Mouse (Mus musculus) mesoderm, embryonic 11.5 days (tissue): Measurements from ENCODE around the gene Alyref.

Source experiments
- DNase-seq: peaks from one replicate; pipeline ENCODE4 v3.0.0-alpha.2; 2012; ENCODE audit warnings: low read depth, low spot score

Alyref gene

DNA sequence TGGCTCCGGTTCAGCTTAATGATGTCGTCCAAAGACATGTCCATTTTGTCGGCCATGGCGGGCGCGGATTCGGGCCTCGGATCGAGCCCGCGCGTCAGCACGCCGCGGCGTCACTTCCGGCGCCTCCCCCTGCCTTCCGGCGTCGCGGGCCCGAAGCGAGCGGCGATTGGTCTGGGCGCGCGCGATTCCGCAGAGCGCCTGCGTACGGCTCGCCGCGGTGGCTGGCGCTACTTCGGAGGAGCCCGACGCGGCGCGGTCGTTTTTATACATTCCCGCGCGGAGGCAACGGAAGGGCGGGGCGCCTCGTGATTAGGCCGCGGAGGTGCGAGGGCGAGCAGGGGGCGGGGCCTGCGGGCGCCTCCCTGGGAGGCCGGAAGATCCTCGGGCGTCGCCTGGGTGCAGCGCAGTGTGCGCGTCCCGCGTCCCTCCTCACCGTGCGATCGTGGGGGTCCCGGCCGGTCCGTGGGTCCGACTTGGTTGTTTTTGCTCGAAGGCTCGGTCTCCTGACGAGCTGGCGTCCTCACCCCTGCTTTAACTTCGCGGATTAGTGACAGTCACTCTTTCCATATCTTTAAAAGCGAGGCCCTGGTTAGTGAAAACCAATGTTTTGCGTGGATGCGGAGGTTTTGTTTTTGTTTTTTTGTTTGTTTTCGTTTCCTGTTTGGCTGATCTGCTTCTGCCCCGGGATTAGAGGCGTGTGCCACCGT lies at the start of gene Alyref, which contains the start of gene Anapc11:
Gene Alyref, minus strand, starts transcription at position 83 of the 707 bp plus-strand sequence.
Gene Anapc11, plus strand, starts transcription at position 139 of the 707 bp plus-strand sequence.
- DNase-seq: peak; percentile 97

DNA sequence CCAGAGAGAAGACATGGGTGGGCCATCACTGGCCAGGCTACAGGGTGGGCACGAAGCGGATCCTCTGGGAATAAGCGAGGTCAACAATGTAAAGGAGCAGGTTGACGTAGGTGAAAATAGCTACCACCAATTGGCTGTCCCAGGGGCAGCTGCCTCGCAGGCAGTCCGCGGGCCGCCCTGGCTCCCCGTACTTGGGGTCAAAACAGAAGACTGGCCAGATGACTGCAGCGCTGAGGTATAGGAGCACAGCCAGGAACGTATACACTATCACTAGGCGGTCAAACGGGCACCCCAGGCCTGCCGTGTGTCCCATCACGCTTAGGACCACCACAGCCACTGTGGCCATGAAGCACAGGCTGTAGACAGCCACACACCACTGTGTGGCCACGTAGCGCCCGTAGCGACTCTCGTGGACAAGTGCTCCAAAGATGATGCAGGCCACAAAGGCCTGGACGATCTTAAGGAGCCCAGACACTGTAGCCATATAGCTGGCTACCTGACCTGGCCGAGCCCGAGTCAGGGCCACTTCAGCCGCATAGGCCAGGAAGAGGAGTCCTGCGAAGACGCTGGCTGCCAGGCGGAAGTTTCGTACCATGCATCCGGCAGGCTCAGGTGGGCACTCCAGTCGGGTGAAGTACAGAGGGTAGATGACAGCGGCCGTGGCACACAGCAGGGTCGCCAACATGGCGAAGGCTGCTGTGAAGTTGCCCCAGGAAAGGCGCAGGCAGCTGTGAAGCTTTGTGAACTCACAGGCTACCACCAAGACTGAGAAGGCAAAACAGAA lies 49.1 kb upstream of the Alyref start:
- DNase-seq: no peak

DNA sequence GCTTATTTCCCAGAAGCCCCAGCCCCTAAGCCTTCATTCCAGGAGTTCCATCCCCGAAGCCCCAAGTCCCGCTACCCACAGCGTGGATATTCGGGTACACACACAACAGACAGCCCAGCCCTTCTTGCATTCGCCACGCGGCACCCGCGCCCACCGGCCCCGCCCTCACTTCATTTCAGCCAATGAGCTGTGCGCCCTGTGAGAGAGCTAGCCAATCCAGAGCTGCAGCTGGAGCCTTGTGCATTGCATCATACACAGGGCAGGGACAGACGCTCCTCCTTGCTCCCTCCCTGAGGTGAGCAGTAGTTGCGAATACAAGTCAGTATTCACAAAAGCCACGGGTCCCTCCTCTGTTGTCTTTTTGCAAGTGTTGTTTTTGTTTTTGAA lies 45.4 kb upstream of the Alyref start, which contains the start of gene Pycr1:
Gene Pycr1, minus strand, starts transcription at position 169 of the 387 bp plus-strand sequence.
- DNase-seq: peak; percentile 95

DNA sequence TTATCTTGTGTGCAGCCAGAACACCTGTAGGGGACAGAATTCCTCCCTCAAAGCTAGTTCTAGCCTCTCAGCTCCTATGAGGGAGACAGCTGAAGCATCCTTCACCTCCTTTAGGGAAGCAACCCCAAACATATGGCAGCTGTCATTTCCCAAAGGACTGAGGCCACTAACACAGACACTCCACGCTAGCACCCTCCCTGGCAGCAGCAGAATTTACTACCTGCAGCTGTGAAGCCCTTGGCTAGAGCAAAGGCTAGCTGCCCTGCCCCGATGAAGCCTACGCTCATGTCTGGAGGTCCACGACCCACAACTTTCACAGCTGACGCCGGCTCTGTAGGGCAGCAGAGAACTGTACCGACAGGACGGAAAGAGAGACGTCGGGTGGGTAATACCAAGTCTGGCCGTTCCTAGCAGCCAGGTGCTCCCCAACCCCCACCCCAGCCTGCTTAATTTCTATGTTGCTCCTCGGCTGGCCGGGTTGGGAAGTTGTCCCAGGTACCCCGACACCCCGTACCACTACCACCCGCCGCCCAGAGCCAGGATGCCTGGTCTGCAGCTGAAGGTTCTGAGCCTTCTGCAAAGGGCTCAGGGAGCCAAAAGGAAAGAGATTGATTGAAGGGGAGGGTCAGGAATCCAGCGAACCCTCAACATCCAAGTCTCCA lies 44.9 kb upstream of the Alyref start:
- DNase-seq: no peak

DNA sequence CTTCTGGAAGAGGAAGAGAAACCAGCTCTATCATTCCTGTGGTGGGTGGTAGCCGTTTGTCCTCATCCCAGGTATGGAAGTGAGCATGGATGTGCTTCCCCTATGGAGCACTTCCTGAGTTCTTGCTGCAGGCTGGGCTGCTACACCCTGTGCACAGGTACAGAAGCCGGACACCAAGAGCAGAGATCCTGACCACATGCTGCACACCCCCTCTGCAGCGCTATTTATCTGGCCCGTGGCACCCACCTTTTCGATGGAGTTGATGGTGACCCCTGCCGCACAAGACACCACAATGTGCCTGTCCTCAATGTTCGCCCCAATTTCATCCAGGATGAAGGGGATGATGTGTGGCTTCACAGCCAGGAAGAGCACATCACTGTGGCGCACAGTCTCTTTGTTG lies 43.7 kb upstream of the Alyref start:
- DNase-seq: no peak

DNA sequence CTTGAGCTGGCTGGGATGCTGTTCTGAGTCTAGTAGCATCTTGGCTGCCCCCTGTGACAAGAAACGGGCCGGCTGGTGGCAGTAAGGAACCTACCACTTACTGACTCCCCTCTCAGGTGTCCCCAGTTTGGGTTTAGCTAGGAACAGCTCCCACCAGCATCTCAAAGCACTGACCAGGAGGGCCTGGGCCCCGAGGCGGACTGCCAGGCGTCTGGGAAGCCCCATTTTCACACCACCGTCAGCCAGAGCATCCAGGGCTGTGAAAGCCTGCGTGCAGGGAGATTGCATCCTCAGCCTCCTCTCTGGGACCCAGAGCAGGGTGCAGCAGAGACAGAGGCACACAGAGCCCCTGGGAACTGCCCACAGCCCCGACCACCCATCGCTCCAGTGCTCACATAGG lies 43.1 kb upstream of the Alyref start:
- DNase-seq: no peak

DNA sequence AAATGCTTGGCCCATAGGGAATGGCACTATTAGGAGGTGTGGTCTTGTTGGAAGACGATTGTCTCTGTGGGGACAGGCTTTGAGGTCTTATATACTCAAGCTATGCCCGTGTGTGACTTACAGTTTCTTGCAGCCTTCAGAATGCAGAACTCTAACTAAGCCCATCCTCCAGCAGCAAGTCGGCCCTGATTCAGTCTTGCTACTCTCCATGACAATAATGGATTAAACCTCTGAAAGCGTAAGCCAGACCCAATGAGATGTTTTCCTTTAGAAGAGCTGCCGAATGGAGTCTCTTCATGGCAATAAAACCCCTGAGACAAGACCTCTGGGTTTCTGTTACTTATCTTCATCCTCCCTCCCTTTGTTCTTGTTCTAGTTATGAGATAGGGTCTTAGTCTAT lies 36.6 kb upstream of the Alyref start:
- DNase-seq: no peak

DNA sequence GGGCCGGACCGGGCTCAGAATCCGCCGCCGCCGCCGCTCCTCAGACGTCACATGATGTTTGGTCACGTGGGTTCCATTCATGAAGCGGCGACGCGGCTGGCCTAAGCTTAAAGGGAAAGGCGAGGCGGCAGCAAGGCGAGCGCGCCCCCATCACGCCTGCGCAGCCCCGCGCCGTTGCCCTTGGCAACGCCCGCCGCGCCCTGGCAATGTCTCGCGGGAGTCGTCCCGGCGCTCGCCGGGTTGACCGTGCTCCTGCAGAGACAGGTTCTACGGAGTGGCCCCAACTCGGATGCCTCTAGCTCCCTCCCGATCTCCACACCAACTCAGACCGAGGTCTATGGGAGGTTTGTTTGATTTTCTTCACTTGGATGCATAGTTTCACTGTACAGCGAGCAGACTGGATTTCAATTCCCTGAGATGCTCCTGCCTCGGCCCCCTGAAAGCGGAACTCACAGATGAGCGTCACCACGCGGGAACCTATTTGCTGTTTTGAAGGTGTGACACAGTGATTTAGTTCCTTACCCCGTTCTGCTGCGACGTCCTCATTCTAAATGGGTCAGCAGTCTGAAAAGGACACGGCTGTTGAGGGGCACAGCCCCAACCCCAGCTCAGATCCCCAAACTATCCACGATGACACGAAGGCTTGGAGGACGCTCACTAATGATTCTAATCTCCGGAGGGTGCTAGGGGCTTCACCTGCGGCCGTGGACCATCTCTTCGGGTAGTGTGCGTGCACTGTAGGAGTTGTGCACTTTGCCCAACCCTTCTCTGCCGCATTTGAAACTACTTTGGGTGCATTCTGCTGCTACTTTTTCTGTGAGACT lies 35.6 kb upstream of the Alyref start, which contains the start of gene Mafg:
Gene Mafg, minus strand, starts transcription at position 81 of the 824 bp plus-strand sequence.
- DNase-seq: peak; percentile 97

DNA sequence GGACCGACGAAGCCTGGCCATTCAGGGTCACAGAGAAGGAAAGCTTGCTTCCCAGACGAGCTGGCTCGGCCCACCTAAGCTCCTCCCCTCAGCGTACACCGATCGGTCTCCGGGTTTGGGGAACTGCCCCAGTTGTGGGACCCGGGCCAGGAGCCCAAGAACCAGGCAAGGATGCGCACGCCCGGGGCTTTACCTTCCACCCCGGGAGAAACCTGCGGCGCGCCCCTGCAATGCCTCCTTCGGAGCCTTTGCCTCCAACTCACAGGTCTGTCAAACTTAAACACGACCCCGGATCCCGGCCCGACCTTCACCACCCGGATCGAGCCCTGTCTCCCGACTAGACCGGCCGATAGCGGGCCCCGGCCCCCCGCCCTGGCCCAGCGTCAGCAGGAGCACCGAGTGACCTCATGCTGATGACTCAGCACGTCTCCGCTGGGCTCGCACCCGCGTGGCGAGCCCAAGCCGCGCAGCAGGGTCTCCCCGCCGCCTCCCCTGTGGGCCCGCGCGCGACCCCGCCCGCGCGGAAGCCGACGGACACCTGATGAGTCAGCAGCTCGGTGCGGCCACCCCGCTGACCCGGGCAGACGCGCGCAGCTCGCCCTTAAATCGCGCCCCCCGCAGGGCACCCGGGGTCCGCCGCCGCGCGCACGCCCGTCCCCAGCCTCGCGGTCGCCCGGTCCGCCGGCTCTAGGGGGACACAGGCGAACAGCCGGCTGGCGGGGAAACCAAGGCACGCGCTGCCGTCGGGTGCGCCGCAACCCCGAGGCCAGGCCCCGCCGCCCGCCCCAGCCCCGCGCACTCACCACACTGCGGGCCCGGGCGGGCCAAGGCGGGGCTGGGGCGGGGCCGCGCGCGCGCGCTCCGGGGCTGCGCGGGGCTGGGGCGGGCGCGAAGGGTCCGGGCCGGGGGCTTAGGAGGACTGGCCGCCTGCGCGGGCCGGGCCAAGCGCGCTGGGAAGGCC lies 34.7 kb upstream of the Alyref start:
- DNase-seq: peak; percentile 76

DNA sequence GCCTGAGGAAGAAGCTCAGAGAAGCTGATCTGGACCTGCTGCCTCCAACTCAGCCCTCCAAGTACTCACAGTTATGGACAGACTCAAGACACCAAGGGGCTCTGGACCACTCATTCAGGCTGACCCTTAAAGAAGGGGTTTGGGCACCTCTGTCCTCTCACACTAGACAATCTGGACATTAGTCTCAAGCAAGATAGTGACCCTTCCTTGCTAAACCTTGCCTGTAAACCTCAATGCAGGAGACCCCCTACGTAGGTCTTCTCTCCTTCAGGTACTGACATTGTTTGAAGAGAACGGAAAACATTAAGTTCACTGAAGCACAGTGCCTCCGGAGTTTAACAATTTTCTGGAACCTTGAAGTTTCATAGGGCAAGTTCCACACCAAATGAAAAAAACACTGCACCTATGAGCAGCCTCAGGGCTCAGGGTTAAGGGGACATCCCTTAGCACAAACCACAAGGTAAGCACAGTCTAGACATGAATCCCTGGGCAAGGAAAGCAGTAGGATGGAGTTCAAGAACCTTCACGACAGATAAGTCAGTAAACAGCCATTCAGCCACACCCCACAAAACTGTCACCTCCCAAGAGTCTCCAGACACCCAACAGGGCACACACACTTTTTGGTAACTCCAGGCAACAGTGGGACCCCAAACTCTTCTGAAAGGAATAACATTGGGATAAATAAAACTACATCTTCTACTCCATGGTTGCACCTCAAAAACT lies 33.7 kb upstream of the Alyref start:
- no peak for DNase-seq

DNA sequence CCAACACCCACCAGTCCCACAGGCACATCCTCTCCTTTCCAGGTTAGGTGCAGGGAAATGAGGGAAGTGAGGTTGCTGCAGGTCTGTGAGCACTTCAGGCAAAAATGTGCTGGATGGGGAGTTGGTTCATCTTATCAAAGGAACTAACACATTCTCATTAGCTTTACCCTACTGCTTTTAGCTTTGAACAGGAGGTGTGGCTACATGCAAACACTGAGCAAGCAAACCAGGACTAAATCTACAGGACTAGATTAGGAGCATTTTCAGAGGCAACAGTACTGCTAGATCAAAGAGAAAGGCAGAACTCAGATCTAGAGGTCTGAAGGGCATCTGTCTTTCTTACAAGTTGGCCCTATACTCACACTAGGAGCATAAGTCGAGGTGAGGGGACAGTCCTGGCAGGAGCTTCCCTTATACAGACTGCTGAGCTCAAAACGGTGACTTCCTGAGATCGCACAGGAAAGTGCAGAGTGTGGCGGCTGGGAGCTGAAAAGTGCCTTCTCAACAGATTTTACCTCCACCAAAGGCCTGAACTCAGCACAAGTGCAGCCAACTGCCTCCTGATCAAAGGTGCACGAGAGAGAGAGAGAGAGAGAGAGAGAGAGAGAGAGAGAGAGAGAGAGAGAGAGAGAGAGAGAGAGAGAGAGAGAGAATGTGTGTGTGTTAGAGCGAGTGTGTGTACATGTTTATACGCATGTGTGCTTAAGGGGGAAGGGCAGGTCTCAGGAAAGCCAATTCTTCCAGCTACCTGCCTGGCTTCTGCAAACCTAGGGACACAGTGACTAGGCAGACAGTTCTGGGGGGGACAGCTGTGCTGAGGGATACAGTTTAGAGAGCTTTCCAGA lies 32.9 kb upstream of the Alyref start:
- no peak for DNase-seq

DNA sequence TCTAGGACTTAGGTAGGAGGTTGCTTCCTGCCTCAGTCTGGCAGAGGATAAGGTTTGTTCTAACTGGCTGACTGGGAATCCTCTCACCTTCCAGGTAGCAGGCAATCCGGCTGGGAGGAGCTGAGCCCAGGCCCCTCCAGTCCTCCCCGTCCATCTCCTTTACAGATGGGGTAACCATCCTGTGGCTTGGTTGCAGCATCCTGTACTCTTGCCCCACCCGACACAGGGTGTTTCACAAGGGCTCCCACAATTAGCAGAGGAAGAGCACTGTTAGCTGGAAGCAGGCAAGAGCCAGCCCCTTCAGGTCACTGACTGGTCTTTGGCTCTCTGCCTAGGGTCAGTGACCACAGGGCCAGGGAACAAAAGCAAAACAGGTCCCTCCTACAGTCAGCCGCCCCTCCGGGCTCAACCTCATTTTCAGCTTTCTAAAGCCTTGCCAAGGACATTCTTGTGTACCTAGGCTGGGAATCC lies 32.3 kb upstream of the Alyref start:
- DNase-seq: no peak

DNA sequence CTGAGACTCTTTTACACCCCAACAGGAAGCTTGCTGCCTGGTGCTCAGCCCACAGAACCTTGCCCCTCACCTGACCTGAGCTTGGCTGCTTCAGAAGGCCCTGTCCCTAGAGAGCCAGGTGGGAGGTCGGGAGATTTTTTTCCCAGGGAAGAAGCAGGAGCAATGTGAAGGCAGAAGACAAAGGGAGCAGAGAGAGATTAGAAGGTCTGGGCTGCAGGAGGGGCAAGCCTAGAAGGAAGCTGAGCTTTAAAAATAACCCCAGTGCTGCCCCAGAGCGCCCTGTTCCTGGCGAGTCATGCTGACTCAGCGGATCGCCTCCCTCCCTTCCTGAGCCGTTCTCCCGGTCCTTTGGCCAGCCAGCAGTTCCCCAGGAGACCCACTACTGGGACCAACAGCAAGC lies 31.7 kb upstream of the Alyref start:
- no peak for DNase-seq

DNA sequence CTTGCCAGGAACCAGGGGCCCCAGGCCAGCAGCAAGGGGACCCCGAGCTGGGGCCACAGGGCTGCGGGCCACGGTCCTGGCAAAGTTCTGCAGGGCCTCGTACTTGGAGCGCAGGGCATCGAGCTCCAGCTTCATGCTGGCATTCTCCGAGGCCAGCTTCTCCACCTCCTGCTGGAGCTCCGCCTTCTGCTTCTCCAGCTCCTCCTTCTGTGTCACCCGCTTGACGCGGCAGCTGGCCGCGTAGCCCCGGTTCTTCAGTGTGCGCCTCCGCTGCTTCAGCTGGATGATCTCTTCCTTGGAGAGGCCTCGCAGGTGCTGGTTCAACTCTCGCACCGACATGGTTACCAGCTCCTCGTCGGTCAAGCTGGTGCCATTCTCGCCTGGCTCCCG lies 31.2 kb upstream of the Alyref start:
- no peak for DNase-seq

DNA sequence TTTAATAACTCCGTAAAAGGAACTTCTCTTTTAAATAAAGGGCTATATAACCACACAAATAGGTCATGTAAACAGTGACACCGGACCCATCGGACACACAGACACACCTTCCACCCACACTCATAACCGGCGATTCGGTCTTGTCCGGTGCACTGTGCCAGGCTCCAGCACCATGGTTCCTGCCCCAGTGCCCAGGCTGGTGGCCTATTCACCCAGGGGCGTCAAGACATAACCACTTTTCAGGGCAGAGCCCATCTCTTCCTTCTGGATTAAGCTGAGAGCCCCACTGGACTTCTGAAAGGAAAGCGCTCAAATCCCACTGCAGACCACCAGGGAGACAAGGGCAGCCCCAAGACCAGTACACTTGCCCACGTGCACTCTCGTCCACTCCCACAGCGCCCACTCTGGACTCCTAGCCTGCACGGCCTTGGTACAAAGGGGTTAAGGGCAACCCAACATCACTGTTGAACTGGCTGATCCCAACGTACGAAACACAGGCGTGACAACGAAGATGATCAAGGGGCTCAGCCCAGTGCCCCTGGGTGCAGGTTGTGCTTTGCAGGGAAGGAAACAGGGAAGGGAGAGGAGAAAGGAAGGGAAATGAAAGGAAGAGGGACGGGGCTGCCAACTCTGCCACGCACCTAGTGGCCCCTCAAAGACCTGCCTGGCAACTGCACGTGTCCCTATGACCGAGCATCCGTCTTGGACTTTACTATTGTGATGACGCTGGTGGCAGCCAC lies 30.6 kb upstream of the Alyref start:
- no peak for DNase-seq

DNA sequence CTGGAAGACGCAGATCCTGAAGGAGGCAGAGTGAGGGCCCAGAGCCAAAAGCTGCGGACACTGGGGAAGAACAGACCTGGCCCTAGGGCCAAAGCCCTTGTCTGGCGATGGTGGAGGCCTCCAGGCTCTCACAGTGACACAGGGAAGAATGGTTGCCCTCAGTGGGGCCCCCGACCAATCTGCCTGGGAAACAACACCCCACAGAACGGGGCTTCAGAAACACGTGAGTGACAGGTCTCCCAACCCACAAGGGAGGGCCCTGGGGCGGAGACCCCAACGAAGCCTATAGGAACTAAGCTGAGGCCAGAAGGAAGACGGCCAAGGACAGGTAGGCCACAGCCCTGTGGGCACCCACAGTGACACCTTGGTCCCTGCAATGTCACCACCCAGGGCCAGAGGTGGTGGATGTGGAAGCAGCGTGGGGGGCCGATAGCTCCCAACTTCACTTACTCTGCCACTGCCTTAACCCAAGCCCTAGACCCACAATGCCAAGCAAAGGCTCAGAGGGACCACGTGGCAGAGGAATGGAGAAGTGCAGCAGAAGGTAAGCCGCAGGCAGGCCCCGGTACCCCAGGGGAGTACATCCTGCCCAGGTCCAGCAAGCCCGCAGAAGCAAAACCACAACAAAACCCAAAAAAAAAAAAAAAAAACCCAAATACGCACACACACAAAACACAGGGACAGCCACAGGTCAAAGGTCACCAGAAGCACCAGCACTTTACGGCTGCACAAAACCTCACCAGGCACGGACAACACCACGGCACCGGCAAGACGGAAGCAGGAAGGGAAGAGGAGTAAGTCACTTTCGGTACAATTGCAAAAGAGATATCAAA lies 29.5 kb upstream of the Alyref start:
- DNase-seq: no peak
